Mouse (Mus musculus) liver, adult 2 months (tissue): ENCODE measurements around the gene Msmb.

ENCODE experiments used
- CTCF ChIP-seq: fragments of 200-500 bp; IDR thresholded peaks from 2 replicates; pipeline ENCODE4 v1.5.1; 2011; ENCODE audit warnings: low read depth, low read length, control low read depth
- POLR2A ChIP-seq: fragments of 200-500 bp; IDR thresholded peaks from 2 replicates; pipeline ENCODE4 v1.6.1; 2011; ENCODE audit warnings: low read length, control low read depth; ENCODE audit not compliant: insufficient read depth; ENCODE audit errors: extremely low read depth

GRCm38 (mm10) chr14:32093018-32093417, 48.8 kb upstream of the Msmb start:
- TF ChIP-seq POLR2A (no peak), CTCF (no peak)
